Mouse (Mus musculus) adrenal gland, postnatal 14 days (tissue): ENCODE data around the gene Gria1. TPM values are rescaled to one million over a fixed set of nuclear protein-coding genes. Genes with fewer than 3 reads are reported as not detected.

ENCODE experiments used
- DNase-seq: peaks from one replicate; pipeline ENCODE4 v3.0.0; 2021; ENCODE audit warnings: mixed read lengths
- total RNA-seq: library from RNA; stranded (reverse); gene quantifications from 2 replicates; pipeline ENCODE4 v1.2.3, GENCODE M21; 2021

Gene Gria1
- total RNA-seq, 1 experiment from 2014 or later, result 0.82 TPM

DNA sequence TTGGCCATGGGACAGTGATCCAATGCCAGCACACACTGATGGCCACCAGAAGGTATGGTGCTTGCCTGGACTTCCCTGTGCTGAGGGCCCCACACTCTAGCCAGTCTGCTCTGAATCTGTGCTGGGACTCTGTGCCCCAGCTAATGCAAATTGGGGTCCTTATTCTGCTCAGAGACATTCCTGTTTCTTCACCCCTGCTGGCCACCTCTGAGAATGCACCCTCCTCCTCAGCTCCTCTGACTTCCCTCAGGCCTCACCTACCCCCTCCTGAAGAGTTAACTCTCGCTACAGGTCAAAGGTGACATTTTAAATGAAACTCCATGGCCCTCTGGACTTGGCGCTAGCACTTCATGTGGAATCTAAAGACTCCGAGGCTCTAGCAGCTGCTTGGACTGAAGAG lies 165.4 kb downstream of the Gria1 start:
- DNase-seq, result no peak

DNA sequence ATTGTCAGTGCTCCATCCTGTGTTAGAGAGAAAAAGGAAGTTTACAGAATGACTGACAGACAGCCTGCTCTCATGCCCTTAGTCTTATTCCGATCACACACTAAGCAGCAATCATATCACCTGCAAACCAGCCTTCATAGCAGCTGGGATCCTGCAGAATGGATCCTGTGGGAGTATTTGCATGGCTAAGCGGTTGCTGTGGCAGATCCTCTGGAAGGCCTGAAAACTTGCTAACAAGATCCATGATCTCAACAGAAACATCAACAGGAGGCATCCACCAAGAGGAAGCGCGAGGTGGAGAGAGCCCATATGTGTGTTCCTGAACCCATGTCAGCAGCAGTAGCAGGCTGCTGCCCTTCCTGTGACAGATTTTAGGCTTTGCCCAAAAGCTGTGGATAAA lies 173.0 kb downstream of the Gria1 start:
- DNase-seq, result no peak

DNA sequence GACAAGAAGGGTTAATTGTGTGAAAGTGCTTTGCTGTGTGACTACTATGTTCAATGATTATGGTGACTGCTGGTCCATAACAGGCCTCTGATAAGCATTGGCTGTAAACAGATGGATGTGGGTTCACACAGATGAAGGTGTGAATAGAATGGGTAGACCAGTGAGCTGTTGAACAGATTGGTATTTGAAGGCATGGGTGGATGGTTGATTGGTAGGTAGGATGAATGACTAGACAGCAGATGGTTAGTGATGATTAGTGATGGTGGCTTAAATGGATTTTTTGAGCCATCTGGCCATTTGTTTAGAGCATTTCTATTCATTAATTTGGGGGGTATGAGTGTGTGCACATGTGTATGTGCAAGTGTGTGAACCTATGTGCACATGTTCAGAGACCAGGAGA lies 173.9 kb downstream of the Gria1 start:
- DNase-seq, result no peak

DNA sequence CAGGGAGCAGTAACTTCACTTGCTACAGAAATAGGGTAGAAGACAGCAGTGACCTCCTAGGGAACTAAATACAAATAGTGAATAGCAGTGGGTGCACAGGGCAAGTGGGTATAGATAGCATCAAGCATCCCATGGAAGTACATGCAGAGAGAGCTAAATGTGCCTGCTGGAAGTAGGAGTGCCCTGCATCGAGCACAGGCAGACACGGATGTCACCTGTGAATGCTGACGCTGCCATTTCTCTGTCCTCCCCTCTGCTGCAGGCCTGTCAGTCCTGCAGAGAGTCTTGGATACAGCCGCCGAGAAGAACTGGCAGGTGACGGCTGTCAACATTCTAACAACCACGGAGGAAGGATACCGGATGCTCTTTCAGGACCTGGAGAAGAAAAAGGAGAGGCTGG lies 178.2 kb downstream of the Gria1 start:
- no peak for DNase-seq

DNA sequence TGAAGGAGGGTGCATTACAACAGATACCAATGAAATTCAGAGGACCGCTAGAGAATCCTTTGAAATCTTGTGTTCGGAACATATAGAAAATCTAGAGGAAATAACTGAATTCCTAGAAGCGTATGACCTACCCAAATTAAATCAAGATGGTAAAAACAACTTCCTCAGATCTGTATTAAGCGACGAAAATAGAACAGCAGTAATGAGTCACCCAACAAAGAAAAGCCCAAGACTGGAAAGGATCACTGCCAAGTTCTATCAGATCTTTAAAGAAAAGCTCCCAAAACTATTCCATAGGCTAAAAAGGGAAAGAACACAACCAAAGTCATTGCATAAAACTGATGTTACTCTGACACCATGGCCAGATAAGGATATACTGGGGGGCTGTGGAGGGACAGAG lies 183.6 kb downstream of the Gria1 start:
- no peak for DNase-seq

DNA sequence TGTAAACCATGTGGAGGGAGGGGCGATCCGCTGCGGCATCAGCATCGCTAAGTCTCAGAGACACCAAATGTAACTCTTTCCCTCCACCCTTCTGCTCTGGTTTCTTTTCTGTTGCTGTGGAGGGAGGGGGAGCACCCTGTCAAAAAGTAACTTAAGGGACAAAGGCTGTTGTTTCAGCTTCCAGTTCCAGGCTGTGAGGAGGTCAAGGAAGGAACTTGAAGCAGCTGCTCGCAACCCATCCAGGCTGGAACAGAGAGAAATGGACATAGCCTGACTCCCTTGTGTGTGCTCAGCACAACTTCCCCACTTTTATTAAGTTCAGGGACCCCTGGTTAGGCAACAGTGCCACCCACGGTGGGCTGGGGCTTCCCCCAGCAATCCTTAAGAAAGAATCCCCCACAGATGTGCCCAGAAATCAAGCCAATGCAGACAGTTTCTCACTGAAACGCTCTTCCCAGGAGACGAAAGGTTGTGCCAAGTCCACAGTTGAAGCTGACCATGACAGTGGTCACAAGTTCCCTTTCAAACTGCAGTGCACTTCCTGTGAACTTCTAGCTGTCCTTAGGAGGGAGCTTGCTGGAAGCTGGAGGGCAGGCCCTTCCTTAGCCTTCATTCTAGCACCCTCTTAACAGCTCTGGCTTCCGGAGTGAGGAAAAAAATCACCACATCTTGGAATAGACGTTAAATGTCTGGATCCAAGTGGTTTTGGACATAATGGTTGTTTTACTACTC lies 190.2 kb downstream of the Gria1 start:
- DNase-seq, result peak; percentile 7

DNA sequence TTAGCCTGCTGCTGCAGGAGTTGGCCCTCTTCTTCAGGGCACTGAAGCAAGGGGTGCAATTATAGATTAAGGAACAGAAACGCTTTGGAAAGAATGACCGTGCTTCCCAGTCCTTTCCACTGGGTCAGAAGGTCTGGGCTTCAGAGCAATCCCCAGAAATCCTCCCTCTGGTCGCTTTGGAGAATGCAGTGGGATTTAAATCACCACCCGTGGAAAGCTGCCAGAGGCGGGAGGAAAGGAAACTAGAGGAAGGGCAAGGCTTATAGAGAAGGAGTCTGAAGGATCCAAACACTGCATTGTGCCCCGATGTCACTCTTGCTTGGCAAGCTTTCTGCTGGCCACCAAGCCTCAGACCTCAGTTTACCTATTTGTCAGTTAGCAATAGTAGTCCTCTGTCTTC lies 193.2 kb downstream of the Gria1 start:
- peak; percentile 37 for DNase-seq

DNA sequence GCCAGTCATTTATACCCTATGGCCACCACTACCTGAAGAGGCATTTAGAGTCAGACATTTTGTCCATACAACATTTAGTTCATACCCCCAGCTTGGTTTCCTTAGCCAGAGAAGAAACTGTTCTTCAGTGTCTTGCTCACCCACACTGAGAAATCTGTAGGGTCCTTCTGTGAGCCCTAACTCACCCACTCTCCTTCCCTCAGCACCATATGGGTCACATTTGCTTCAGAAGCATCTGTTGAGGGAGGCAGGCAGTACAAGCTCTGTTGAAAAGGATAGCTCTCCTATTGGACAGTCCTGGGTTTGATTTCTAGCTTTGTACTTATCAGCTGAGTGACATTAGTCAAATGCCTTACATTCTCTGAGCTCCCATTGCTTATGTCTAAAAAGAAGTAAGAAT lies 196.1 kb downstream of the Gria1 start:
- no peak for DNase-seq

DNA sequence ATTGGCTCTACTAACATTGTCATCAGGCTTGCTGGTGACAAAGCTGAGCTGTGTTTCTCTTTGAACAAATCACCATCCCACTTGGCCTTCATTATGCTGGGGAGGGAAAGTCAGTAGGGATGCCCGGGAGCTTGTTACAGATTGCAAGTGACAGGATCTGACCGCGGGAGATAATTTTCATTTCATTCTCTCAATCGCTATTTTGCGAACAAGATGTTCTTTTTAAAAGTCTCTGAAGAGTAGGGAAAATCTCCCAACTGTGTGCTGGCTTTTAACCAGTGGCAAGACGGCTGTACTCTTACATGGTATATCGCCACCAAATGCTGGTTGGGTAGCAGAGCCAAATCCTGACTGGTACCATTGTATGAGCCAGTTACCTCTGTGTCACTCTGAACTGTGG lies 202.9 kb downstream of the Gria1 start:
- no peak for DNase-seq

DNA sequence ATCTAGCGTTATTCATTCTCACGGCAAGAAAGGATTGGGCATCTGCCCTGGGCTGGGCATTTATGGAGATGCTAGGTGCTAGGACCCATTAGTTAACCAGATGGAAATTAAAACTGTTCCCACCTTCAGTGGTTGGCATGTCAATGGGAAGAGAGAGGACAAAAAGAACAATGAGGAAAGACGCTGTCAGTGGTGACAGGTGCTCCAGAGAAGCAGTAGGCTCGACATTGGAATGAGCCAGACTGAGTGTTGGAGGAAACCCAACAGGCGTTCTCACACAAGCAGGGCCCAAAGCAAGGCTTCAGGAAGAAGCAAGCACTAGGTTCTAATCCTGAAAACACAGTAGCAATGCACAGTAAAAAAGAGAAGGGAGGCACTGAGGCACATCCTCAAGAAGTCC lies 203.4 kb downstream of the Gria1 start:
- no peak for DNase-seq

DNA sequence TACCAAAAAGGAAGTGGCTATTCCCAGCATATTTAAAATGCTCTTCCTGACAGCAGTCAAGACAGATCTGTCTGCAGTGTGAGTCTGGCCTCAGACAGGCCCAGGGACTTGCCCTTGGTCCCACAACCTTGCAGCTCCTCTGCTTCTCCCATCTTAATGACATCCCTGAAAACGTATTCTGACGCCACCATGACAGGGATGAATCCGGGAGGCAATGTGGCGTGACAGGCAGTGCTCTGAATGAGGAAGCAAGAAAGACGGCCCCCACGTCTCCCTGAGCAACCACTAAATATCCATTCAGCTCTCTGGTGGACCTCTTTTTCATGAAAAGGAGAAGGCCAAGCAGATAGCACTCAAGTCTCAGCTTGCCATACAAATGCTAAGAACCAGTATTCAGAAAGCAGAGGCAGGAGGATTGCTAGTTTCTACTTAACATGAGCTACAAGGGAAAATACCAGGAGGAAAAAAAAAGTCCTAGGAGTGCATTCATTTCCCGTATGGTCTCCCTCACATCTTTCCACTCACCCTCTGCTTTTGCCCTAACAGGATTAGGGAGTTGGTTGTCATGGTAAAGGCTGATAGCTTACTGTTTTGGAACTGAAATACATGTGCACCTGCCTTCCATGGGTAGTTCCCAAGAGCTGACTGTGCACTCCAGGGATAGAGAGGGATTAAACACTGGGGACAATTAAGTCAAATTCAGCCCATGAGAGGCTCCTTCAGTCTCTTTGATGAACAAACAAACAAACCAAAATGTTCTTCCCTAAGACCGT lies 211.8 kb downstream of the Gria1 start:
- no peak for DNase-seq

DNA sequence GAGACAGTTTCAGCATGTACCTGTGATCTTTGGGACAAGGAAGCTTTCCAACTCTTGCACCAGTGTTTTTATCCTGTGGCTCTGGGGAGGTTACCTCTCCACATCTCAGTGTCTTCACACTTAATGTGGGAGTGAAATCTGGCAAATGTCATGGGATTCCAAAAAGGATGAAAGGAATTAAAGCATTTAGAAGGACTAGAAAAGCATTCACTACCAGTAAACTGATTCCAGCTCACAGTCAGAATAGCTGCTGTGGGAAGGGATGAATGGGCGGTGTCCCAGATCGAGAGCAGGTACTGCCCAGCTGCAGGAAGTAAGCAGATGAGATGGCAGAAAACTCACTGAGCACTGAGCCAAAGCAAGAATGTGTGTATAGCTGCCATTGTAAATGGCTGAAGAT lies 224.3 kb downstream of the Gria1 start:
- DNase-seq, result no peak

DNA sequence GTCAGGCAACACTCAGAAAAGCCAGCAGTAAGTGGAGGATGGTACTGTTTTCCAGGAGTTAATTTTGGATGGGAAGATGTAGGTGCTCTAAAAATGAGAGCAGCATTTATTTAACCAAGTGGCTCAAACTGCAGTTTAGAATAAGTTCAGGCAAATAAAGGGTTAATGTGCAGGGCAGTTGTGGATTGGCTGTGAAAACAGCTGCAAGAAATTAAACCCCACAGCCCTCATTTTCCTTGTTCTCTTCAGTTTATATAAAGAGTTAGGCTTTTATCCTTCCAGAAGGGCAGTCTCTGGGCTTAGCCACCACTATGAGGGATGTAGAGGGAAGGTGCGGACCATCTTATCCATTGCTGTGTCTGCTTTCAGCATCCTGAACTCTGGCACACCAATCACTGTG lies 225.2 kb downstream of the Gria1 start:
- no peak for DNase-seq

DNA sequence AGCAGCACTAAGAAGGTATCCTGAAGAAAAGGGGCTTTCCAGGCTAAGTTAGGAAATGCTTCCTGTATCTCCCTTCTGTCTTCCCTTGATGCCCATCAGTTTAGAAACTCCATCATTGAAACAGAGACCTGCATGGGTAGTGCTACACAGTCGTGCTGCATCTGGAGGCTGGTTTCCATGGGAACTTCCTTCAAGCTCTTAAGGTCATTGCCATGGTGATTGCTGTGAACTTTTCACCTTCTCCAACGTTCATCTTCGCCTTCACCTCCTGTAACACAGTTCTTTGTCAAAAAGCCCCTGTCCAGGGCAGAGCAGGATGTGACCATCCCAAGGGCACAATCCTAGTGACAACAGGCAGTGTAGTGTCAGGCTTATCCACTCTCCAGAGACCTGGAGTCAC lies 228.6 kb downstream of the Gria1 start:
- DNase-seq, result no peak

DNA sequence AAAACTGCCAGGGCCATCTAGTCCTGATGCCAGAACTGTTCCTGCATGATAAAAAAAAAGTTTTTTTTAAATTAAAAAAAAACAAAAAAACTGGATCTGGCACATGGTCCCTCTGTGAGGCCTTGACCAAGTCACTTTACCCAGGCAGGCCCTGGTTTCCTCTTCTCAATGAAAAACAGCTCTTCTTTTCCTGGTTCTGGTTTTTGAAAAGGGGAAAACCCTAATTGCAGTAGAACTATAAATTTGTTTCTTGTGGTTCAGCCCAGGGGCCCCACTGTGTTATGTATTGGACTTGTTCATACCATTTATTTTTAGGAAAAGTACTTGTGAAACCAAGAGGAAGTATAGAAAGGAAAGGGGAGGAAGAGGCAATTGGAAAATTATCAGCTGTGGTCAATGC lies 232.6 kb downstream of the Gria1 start:
- DNase-seq, result no peak

DNA sequence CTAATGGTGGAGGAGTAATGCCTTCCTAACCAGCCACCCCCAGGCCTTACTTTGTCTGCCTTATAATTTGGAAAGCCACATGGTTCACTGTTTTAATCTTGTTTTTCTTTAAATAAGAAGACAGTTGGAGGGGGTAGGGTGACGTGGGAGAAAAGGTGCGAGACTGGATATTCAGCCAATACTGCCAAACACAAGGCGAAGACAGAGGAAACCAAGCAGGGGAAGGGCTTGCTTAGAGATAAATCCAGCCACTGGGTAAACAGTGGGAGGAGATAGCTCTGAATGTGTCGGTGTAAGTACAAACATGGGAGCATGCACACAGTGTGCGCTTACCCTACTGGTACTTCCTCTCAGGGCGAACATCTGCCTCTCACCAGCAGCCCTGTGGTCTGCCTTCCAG lies 233.4 kb downstream of the Gria1 start:
- no peak for DNase-seq

DNA sequence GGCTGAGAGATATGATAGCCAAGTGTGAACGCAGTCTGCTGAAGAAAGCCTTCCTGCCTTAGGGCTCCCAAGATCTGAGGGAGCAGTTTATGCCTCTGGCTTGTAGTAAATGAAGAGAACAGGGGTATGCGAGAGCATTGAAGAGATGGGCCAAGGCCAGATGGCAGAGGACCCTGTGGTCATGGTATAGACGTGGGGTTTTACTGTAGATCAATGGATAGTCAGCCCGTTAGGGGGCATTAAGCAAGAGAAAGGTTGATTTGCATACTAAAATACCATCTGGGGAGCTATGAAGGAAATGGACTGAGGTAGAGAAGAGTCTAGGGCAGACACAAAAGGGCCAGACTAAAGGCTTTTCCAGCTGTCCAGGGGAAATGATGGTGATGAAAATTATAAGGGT lies 237.7 kb downstream of the Gria1 start:
- DNase-seq, result no peak

DNA sequence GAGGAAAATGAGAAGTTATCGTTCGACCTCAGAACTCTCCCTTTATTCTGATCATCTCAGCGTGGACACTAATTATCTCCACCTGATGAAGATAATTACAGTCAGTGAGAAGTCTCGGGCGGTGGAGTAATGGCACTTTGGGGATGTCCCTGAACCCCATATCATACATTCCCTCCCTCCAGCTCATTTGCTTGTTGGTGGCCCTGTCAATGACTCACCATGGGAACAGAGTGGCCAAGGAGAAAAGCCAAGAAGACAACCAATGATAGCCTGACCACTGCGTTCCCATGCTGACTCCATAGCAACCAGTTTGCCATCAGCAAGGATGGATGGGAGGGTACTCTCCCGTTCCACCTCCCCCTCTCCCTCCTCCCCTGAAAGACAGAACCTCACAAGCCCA lies 238.9 kb downstream of the Gria1 start:
- no peak for DNase-seq

DNA sequence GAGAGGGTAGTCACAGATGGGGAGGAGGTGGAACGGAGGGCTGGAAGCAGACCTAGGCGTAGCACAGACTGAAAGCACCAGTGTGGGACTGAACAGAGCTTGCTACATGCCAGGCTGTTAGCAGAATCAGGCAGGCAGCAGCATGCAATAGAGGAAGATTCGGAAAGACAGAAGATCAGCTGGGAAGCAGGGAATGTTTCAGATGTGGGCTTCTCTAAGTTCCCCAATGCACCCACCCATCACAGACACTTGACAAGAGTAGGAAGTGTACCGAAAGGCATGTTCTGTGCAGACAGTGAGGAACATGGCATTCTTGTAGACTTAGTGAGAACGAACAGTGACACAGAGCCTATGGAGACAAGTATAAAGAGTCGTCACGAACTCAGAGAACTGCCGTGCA lies 260.5 kb downstream of the Gria1 start:
- no peak for DNase-seq

DNA sequence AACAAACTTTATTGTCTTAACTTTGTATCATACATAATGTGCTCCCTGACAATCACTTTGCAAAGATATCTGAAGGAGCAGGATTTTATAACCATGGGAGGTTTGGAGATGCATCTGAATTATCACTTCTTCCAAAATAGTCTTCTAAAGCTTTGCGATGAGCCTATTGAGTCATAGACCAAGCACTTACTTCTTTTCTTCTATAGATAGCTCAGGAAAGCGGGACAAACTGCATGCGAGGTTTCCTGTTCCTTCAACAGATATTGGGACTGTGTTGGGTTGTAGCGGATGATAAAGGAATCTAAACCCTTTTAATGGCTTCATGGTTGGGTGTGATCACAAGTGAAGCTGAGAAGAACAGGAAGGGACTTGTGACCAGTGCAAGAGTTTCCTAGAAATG lies 263.5 kb downstream of the Gria1 start:
- DNase-seq, result no peak

DNA sequence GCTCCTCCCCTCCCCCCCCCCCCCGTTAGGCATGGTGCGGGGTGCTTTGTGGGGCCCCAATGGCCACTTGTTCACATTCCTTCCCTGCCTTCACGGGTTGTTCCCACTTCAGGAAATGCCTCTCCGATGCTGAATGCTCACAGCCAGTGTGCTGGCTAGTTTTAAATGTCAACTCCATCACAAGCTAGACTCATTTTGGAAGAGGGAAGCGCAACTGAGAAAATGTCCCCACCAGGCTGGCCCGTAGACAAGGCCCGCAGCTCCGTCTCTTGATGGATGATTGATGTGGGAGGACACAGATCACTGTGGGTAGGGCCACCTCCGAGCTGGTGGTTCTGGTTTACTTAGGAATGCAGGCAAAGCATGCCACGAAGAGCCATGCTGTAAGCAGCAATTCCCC lies 266.9 kb downstream of the Gria1 start:
- DNase-seq, result no peak

DNA sequence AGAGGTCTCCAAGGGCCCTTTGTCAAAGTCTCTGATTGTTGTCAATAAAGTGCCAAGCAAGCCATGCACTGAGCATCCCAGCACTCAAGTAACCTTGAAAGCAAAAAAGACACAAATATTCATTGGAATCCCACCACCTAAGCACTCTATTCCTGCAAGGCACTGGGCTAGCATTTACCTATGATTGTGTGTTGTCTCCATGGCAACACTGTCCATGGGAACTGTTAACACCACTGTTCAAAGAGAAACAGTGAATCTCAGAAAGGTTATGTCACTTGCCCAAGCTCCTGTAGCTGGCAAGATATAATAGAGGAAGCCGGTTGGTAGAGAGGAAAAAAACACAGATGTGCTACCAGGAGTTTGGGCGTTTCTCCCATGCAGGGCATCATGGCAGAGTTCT lies 274.9 kb downstream of the Gria1 start:
- no peak for DNase-seq

DNA sequence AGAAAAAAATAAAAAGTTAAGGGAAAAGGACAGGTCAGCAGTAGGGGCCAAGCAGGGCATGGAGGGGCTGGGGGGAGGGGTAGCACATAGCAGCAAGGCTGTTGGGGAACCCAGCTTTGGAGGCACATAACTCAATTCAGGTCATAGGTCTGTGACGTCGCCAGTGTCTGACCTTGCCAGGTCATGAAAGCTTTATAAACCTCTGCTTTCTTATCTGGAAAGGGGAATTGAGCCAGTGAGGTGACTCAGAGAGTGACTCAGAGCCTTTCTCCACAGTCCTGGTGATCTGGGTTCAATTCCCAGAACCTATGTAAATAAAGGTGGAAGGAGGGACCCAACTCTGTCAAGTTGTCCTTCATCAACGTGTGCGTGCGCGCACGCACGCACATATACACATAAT lies 286.2 kb downstream of the Gria1 start:
- DNase-seq, result peak; percentile 15

DNA sequence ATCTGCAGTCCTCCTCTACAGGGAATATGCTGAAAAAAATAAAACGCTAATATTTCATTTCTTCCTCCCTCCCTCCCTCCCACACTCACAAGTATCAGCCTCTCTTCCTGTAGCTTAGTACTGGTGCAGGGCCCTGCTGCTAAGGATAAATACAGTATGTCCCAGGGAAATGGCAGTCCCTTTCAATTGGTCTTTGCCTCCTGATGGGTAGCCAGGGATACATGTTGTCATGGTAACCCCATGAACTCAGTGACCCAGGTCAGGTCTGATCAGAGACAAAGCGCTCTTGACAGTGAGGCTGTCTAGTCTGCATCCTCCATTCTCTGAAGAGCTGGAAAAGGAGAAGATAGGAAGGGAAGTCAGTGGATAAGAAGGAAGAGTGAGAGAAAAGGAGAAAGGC lies 287.1 kb downstream of the Gria1 start:
- no peak for DNase-seq
